Mouse (Mus musculus): ENCODE results near the gene Ptpn13. TPM values are rescaled to one million over a fixed set of nuclear protein-coding genes. Genes with fewer than 3 reads are reported as not detected.

Ptpn13 gene
- polyA plus RNA-seq, 1 experiment from 2014 or later = 4.1 TPM

GRCm38 (mm10) chr5:103389415-103389814 is 35.6 kb upstream of the Ptpn13 start:
- no peak overlapping the region for H3K9ac ChIP-seq (replicated peaks; ENCODE audit: low read depth, low read length)
- H3K36me3 ChIP-seq (ENCODE audit: control insufficient read depth, insufficient read depth) = no peaks in the 10 kb centered on the region
- no peaks in the 10 kb centered on the region for H3K9me3 ChIP-seq (ENCODE audit: control insufficient read depth, low read length)
- WGBS = 83% methylated on average over 5 of the region's 5 CpGs
- no peak overlapping the region for H3K4me3 ChIP-seq (replicated peaks; ENCODE audit: low read length)
- ATAC-seq = no peak
- H3K4me1 ChIP-seq (replicated peaks; ENCODE audit: control insufficient read depth, insufficient read depth, low read length) = peaks cover 8% of the 10 kb centered on the region
- no peak overlapping the region for H3K4me2 ChIP-seq (ENCODE audit: low read length)
- H3K27me3 ChIP-seq (replicated peaks; ENCODE audit: control insufficient read depth, insufficient read depth, low read length) = no peaks in the 10 kb centered on the region
- H3K27ac ChIP-seq (ENCODE audit: low read length) = no peak overlapping the region

GRCm38 (mm10) chr5:103393220-103393619 is 31.8 kb upstream of the Ptpn13 start:
- Histone ChIP-seq H3K27me3 (replicated peaks; ENCODE audit: control insufficient read depth, insufficient read depth, low read length) (no peaks in the 10 kb centered on the region), H3K9ac (replicated peaks; ENCODE audit: low read depth, low read length) (no peak overlapping the region), H3K4me2 (ENCODE audit: low read length) (no peak overlapping the region), H3K36me3 (ENCODE audit: control insufficient read depth, insufficient read depth) (no peaks in the 10 kb centered on the region), H3K4me3 (replicated peaks; ENCODE audit: low read length) (no peak overlapping the region), H3K27ac (ENCODE audit: low read length) (no peak overlapping the region), H3K4me1 (replicated peaks; ENCODE audit: control insufficient read depth, insufficient read depth, low read length) (peaks cover 11% of the 10 kb centered on the region), H3K9me3 (ENCODE audit: control insufficient read depth, low read length) (no peaks in the 10 kb centered on the region)
- 4% methylated on average over 4 of the region's 4 CpGs for WGBS
- ATAC-seq = no peak

GRCm38 (mm10) chr5:103393752-103394151 is 31.2 kb upstream of the Ptpn13 start:
- no peak for ATAC-seq
- WGBS = 29% methylated on average over 16 of the region's 16 CpGs
- Histone ChIP-seq H3K36me3 (ENCODE audit: control insufficient read depth, insufficient read depth) (no peaks in the 10 kb centered on the region), H3K27me3 (replicated peaks; ENCODE audit: control insufficient read depth, insufficient read depth, low read length) (no peaks in the 10 kb centered on the region), H3K27ac (ENCODE audit: low read length) (peak overlapping the region; percentile 28; the same call in 1 of the 2 replicates), H3K4me2 (ENCODE audit: low read length) (no peak overlapping the region), H3K4me3 (replicated peaks; ENCODE audit: low read length) (no peak overlapping the region), H3K4me1 (replicated peaks; ENCODE audit: control insufficient read depth, insufficient read depth, low read length) (peaks cover 11% of the 10 kb centered on the region), H3K9me3 (ENCODE audit: control insufficient read depth, low read length) (no peaks in the 10 kb centered on the region), H3K9ac (replicated peaks; ENCODE audit: low read depth, low read length) (no peak overlapping the region)

GRCm38 (mm10) chr5:103395683-103396082 is 29.3 kb upstream of the Ptpn13 start:
- Histone ChIP-seq H3K4me2 (ENCODE audit: low read length) (no peak overlapping the region), H3K4me1 (replicated peaks; ENCODE audit: control insufficient read depth, insufficient read depth, low read length) (peaks cover 11% of the 10 kb centered on the region), H3K9me3 (ENCODE audit: control insufficient read depth, low read length) (no peaks in the 10 kb centered on the region), H3K9ac (replicated peaks; ENCODE audit: low read depth, low read length) (no peak overlapping the region), H3K27ac (ENCODE audit: low read length) (no peak overlapping the region), H3K27me3 (replicated peaks; ENCODE audit: control insufficient read depth, insufficient read depth, low read length) (no peaks in the 10 kb centered on the region), H3K36me3 (ENCODE audit: control insufficient read depth, insufficient read depth) (no peaks in the 10 kb centered on the region), H3K4me3 (replicated peaks; ENCODE audit: low read length) (no peak overlapping the region)
- 95% methylated on average over 5 of the region's 5 CpGs for WGBS
- ATAC-seq = no peak

GRCm38 (mm10) chr5:103397429-103397828 is 27.6 kb upstream of the Ptpn13 start:
- Histone ChIP-seq H3K9ac (replicated peaks; ENCODE audit: low read depth, low read length) (no peak overlapping the region), H3K9me3 (ENCODE audit: control insufficient read depth, low read length) (no peaks in the 10 kb centered on the region), H3K36me3 (ENCODE audit: control insufficient read depth, insufficient read depth) (no peaks in the 10 kb centered on the region), H3K27ac (ENCODE audit: low read length) (no peak overlapping the region), H3K4me2 (ENCODE audit: low read length) (no peak overlapping the region), H3K27me3 (replicated peaks; ENCODE audit: control insufficient read depth, insufficient read depth, low read length) (no peaks in the 10 kb centered on the region), H3K4me1 (replicated peaks; ENCODE audit: control insufficient read depth, insufficient read depth, low read length) (peaks cover 11% of the 10 kb centered on the region), H3K4me3 (replicated peaks; ENCODE audit: low read length) (no peak overlapping the region)
- WGBS = 85% methylated on average over 4 of the region's 4 CpGs
- no peak for ATAC-seq

GRCm38 (mm10) chr5:103404213-103404968 is 20.6 kb upstream of the Ptpn13 start:
- no peaks in the 10 kb centered on the region for H3K36me3 ChIP-seq (ENCODE audit: control insufficient read depth, insufficient read depth)
- no peak overlapping the region for H3K27ac ChIP-seq (ENCODE audit: low read length)
- H3K4me2 ChIP-seq (ENCODE audit: low read length) = no peak overlapping the region
- H3K4me1 ChIP-seq (replicated peaks; ENCODE audit: control insufficient read depth, insufficient read depth, low read length) = peaks cover 7% of the 10 kb centered on the region; the same call in 1 of the 2 replicates
- no peaks in the 10 kb centered on the region for H3K9me3 ChIP-seq (ENCODE audit: control insufficient read depth, low read length)
- WGBS = 86% methylated on average over 12 of the region's 12 CpGs
- H3K9ac ChIP-seq (replicated peaks; ENCODE audit: low read depth, low read length) = no peak overlapping the region
- H3K27me3 ChIP-seq (replicated peaks; ENCODE audit: control insufficient read depth, insufficient read depth, low read length) = no peaks in the 10 kb centered on the region
- no peak overlapping the region for H3K4me3 ChIP-seq (replicated peaks; ENCODE audit: low read length)
- no peak for ATAC-seq

GRCm38 (mm10) chr5:103405921-103406320 is 19.1 kb upstream of the Ptpn13 start:
- Histone ChIP-seq H3K9me3 (ENCODE audit: control insufficient read depth, low read length) (no peaks in the 10 kb centered on the region), H3K9ac (replicated peaks; ENCODE audit: low read depth, low read length) (no peak overlapping the region), H3K27ac (ENCODE audit: low read length) (no peak overlapping the region), H3K36me3 (ENCODE audit: control insufficient read depth, insufficient read depth) (no peaks in the 10 kb centered on the region), H3K4me1 (replicated peaks; ENCODE audit: control insufficient read depth, insufficient read depth, low read length) (peaks cover 7% of the 10 kb centered on the region; the same call in 1 of the 2 replicates), H3K27me3 (replicated peaks; ENCODE audit: control insufficient read depth, insufficient read depth, low read length) (no peaks in the 10 kb centered on the region), H3K4me2 (ENCODE audit: low read length) (no peak overlapping the region), H3K4me3 (replicated peaks; ENCODE audit: low read length) (no peak overlapping the region)
- ATAC-seq = no peak
- WGBS = 51% methylated on average over 2 of the region's 2 CpGs

- H3K36me3 ChIP-seq (ENCODE audit: control insufficient read depth, insufficient read depth) = no peaks in the 10 kb centered on the region
- ATAC-seq = no peak
- WGBS = 27% methylated on average over 10 of the region's 10 CpGs
- H3K4me1 ChIP-seq (replicated peaks; ENCODE audit: control insufficient read depth, insufficient read depth, low read length) = no peaks in the 10 kb centered on the region
- no peak overlapping the region for H3K4me3 ChIP-seq (replicated peaks; ENCODE audit: low read length)
- no peaks in the 10 kb centered on the region for H3K27me3 ChIP-seq (replicated peaks; ENCODE audit: control insufficient read depth, insufficient read depth, low read length)
- no peak overlapping the region for H3K27ac ChIP-seq (ENCODE audit: low read length)
- no peaks in the 10 kb centered on the region for H3K9me3 ChIP-seq (ENCODE audit: control insufficient read depth, low read length)
- no peak overlapping the region for H3K4me2 ChIP-seq (ENCODE audit: low read length)
- no peak overlapping the region for H3K9ac ChIP-seq (replicated peaks; ENCODE audit: low read depth, low read length)
Observed at GRCm38 (mm10) chr5:103412020-103412747, 12.8 kb upstream of the Ptpn13 start.

- Histone ChIP-seq H3K27ac (ENCODE audit: low read length) (no peak overlapping the region), H3K4me1 (replicated peaks; ENCODE audit: control insufficient read depth, insufficient read depth, low read length) (no peaks in the 10 kb centered on the region), H3K36me3 (ENCODE audit: control insufficient read depth, insufficient read depth) (no peaks in the 10 kb centered on the region), H3K9me3 (ENCODE audit: control insufficient read depth, low read length) (no peaks in the 10 kb centered on the region), H3K4me3 (replicated peaks; ENCODE audit: low read length) (no peak overlapping the region), H3K9ac (replicated peaks; ENCODE audit: low read depth, low read length) (no peak overlapping the region), H3K27me3 (replicated peaks; ENCODE audit: control insufficient read depth, insufficient read depth, low read length) (no peaks in the 10 kb centered on the region), H3K4me2 (ENCODE audit: low read length) (no peak overlapping the region)
- no peak for ATAC-seq
- 47% methylated on average over 3 of the region's 3 CpGs for WGBS
Observed at GRCm38 (mm10) chr5:103414542-103414941, 10.4 kb upstream of the Ptpn13 start.

All from forebrain, embryonic 16.5 days (tissue).